In the genomic region with DNA sequence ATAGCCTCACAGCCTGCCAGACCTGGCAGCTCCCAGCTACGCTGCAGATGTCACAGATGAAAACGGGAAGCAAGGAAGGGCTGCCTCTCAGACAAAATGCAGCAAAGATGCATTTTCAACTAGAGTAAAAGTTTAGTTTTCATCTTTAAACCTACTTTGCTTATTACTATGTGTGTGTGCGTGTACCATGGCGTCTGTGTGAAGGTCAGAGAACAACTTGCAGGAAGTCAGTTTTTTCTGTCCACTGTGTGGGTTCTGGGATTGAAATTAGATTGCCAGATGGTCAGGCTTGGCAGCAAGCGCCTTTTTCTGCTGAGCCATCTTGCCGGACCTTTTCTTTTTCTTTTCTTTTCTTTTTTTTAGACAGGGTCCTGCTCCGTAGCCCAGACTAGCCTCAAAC, we compare ENCODE assay signal across 19 mouse cellular contexts. TPM values are rescaled to one million over a fixed set of nuclear protein-coding genes. Genes with fewer than 3 reads are reported as not detected.
A peak's percentile ranks its signal among the peaks of the same experiment; 100 is the strongest.
DNase-seq lines count a peak whose midpoint lies in the region; ATAC-seq and TF ChIP-seq lines count a peak whose summit lies in the region.
"Had no signal": no experiment of that assay in that cellular context is flagged by ENCODE, and none has a peak within 500 bp of the region (broad histone marks: within the 10 kb centered on the region; RNA-seq: fewer than 3 reads in every experiment).

No protein-coding gene starts in this region.

- H3K9ac ChIP-seq in forebrain, embryonic 13.5 days, result no peak overlapping the region
- H3K9ac ChIP-seq in forebrain, embryonic 12.5 days, result no peak overlapping the region
- H3K9ac ChIP-seq in hindbrain, postnatal 0 days (replicated peaks; ENCODE audit: low read length), result no peak overlapping the region
- H3K9ac ChIP-seq in hindbrain, embryonic 14.5 days, result no peak overlapping the region
- H3K9ac ChIP-seq in neural tube, embryonic 13.5 days, result no peak overlapping the region
- no peak overlapping the region; the same call in 1 of the 2 replicates for H3K9ac ChIP-seq in neural tube, embryonic 15.5 days (replicated peaks)
- H3K9ac ChIP-seq: embryonic facial prominence, embryonic 12.5 days; intestine, embryonic 15.5 days; liver, embryonic 13.5 days had no signal

- H3K27ac ChIP-seq in forebrain, embryonic 13.5 days, result peak overlapping the region; percentile 32
- no peak overlapping the region for H3K27ac ChIP-seq in forebrain, embryonic 12.5 days
- peak overlapping the region; percentile 21; the same call in 1 of the 2 replicates for H3K27ac ChIP-seq in hindbrain, postnatal 0 days
- H3K27ac ChIP-seq in hindbrain, embryonic 14.5 days, result no peak overlapping the region
- H3K27ac ChIP-seq in neural tube, embryonic 13.5 days (replicated peaks), result 0 out of 2 replicates have a peak overlapping the region, but pooled peaks have one; percentile 23
- no peak overlapping the region for H3K27ac ChIP-seq in neural tube, embryonic 15.5 days (replicated peaks)
- H3K27ac ChIP-seq: embryonic facial prominence, embryonic 12.5 days; intestine, embryonic 15.5 days; liver, embryonic 13.5 days; midbrain, embryonic 10.5 days had no signal

- H3K4me3 ChIP-seq in forebrain, embryonic 13.5 days, result no peak overlapping the region
- no peak overlapping the region for H3K4me3 ChIP-seq in forebrain, embryonic 12.5 days (replicated peaks)
- no peak overlapping the region for H3K4me3 ChIP-seq in hindbrain, postnatal 0 days (ENCODE audit: low read length)
- H3K4me3 ChIP-seq in hindbrain, embryonic 14.5 days (replicated peaks; ENCODE audit: low read length), result no peak overlapping the region
- H3K4me3 ChIP-seq in neural tube, embryonic 13.5 days, result no peak overlapping the region
- no peak overlapping the region for H3K4me3 ChIP-seq in neural tube, embryonic 15.5 days (replicated peaks)
- H3K4me3 ChIP-seq: embryonic facial prominence, embryonic 12.5 days; intestine, embryonic 15.5 days; liver, embryonic 13.5 days; midbrain, embryonic 10.5 days had no signal

- no peak overlapping the region for H3K4me2 ChIP-seq in forebrain, embryonic 13.5 days
- H3K4me2 ChIP-seq in forebrain, embryonic 12.5 days, result no peak overlapping the region
- no peak overlapping the region for H3K4me2 ChIP-seq in hindbrain, postnatal 0 days (ENCODE audit: low read depth, low read length)
- no peak overlapping the region for H3K4me2 ChIP-seq in hindbrain, embryonic 14.5 days (replicated peaks)
- no peak overlapping the region for H3K4me2 ChIP-seq in neural tube, embryonic 13.5 days
- H3K4me2 ChIP-seq in neural tube, embryonic 15.5 days, result no peak overlapping the region
- H3K4me2 ChIP-seq: embryonic facial prominence, embryonic 12.5 days; heart, embryonic 11.5 days; intestine, embryonic 15.5 days; liver, embryonic 13.5 days had no signal

- no peak for DNase-seq in hindbrain, postnatal 0 days (ENCODE audit: low spot score)
- DNase-seq in hindbrain, embryonic 14.5 days (ENCODE audit: low spot score), result no peak
- DNase-seq in cerebellum, postnatal 36 days, result peak; percentile 53 to 54
- DNase-seq: gastrocnemius, postnatal 10 days; left cerebral cortex, postnatal 4 days; liver, embryonic 13.5 days; right cerebral cortex, adult 18-20 months; thymus, postnatal 25 days had no signal

- peaks cover 79% of the 10 kb centered on the region for H3K36me3 ChIP-seq in forebrain, embryonic 13.5 days (ENCODE audit: poor library complexity, severe bottlenecking)
- peaks cover 87% of the 10 kb centered on the region for H3K36me3 ChIP-seq in forebrain, embryonic 12.5 days (replicated peaks)
- H3K36me3 ChIP-seq in hindbrain, postnatal 0 days (ENCODE audit: insufficient read depth, low read length), result peaks cover 25% of the 10 kb centered on the region
- peaks cover 91% of the 10 kb centered on the region for H3K36me3 ChIP-seq in hindbrain, embryonic 14.5 days (replicated peaks; ENCODE audit: control insufficient read depth, insufficient read depth)
- peaks cover 83% of the 10 kb centered on the region for H3K36me3 ChIP-seq in neural tube, embryonic 13.5 days
- H3K36me3 ChIP-seq in neural tube, embryonic 15.5 days, result peaks cover 66% of the 10 kb centered on the region

- H3K9me3 ChIP-seq in forebrain, embryonic 13.5 days (replicated peaks), result no peaks in the 10 kb centered on the region
- H3K9me3 ChIP-seq in forebrain, embryonic 12.5 days, result no peaks in the 10 kb centered on the region
- H3K9me3 ChIP-seq in hindbrain, postnatal 0 days (ENCODE audit: low read length), result no peaks in the 10 kb centered on the region
- H3K9me3 ChIP-seq in hindbrain, embryonic 14.5 days (ENCODE audit: control insufficient read depth, low read length), result no peaks in the 10 kb centered on the region
- no peaks in the 10 kb centered on the region for H3K9me3 ChIP-seq in neural tube, embryonic 13.5 days
- no peaks in the 10 kb centered on the region for H3K9me3 ChIP-seq in neural tube, embryonic 15.5 days (replicated peaks)
- H3K9me3 ChIP-seq: embryonic facial prominence, embryonic 12.5 days; intestine, embryonic 15.5 days; liver, embryonic 13.5 days; midbrain, embryonic 10.5 days had no signal

- TF ChIP-seq CTCF in hindbrain, postnatal 0 days (IDR thresholded peaks at IDR 0.05; ENCODE audit: low read depth), result no peak

- H3K4me1 ChIP-seq in forebrain, embryonic 13.5 days, result peaks cover 6% of the 10 kb centered on the region
- H3K4me1 ChIP-seq in forebrain, embryonic 12.5 days, result peaks cover 5% of the 10 kb centered on the region
- H3K4me1 ChIP-seq in hindbrain, postnatal 0 days (ENCODE audit: insufficient read depth, low read length), result no peaks in the 10 kb centered on the region
- H3K4me1 ChIP-seq in hindbrain, embryonic 14.5 days (replicated peaks; ENCODE audit: control insufficient read depth, insufficient read depth, low read length), result no peaks in the 10 kb centered on the region
- H3K4me1 ChIP-seq in neural tube, embryonic 13.5 days (replicated peaks), result peaks cover 7% of the 10 kb centered on the region
- peaks cover 5% of the 10 kb centered on the region for H3K4me1 ChIP-seq in neural tube, embryonic 15.5 days

- ATAC-seq in forebrain, embryonic 13.5 days, result no peak
- no peak for ATAC-seq in forebrain, embryonic 12.5 days (ENCODE audit: low FRiP score)
- ATAC-seq in hindbrain, postnatal 0 days, result no peak
- ATAC-seq in hindbrain, embryonic 14.5 days (ENCODE audit: low FRiP score), result no peak
- ATAC-seq in neural tube, embryonic 13.5 days (ENCODE audit: low read depth), result no peak
- no peak for ATAC-seq in neural tube, embryonic 15.5 days (ENCODE audit: low FRiP score)
- no peak for ATAC-seq in monocyte, adult 5-6 weeks (replicated peaks; ENCODE audit: insufficient number of reproducible peaks, low FRiP score, low TSS enrichment, poor library complexity, severe bottlenecking)
- ATAC-seq: intestine, embryonic 15.5 days had no signal

- H3K27me3 ChIP-seq in forebrain, embryonic 13.5 days, result no peaks in the 10 kb centered on the region
- no peaks in the 10 kb centered on the region for H3K27me3 ChIP-seq in forebrain, embryonic 12.5 days
- no peaks in the 10 kb centered on the region for H3K27me3 ChIP-seq in hindbrain, postnatal 0 days (ENCODE audit: insufficient read depth, low read length)
- no peaks in the 10 kb centered on the region for H3K27me3 ChIP-seq in hindbrain, embryonic 14.5 days (ENCODE audit: control insufficient read depth, insufficient read depth, low read length)
- H3K27me3 ChIP-seq in neural tube, embryonic 13.5 days, result no peaks in the 10 kb centered on the region
- H3K27me3 ChIP-seq in neural tube, embryonic 15.5 days (replicated peaks), result no peaks in the 10 kb centered on the region
- H3K27me3 ChIP-seq: embryonic facial prominence, embryonic 12.5 days; intestine, embryonic 15.5 days; liver, embryonic 13.5 days had no signal

- WGBS in forebrain, embryonic 13.5 days, result 84% methylated on average over 7 of the region's 7 CpGs
- 89% methylated on average over 7 of the region's 7 CpGs for WGBS in forebrain, embryonic 12.5 days
- WGBS in hindbrain, postnatal 0 days, result 70% methylated on average over 7 of the region's 7 CpGs
- 84% methylated on average over 7 of the region's 7 CpGs for WGBS in hindbrain, embryonic 14.5 days
- WGBS in neural tube, embryonic 13.5 days, result 87% methylated on average over 7 of the region's 7 CpGs
- 85% methylated on average over 7 of the region's 7 CpGs for WGBS in neural tube, embryonic 15.5 days

RNA-seq across cellular contexts. Expression of gene Wdr73, which starts 6.9 kb away (rescaled TPM):
- polyA plus RNA-seq in forebrain, embryonic 13.5 days (2015; fragmentation: Nextera tagmentation; extraction: Ambion mirVana), result 46.0 and 48.0 TPM in 2 replicates
- polyA plus RNA-seq in forebrain, embryonic 12.5 days (2016; fragmentation: Nextera tagmentation; extraction: Ambion mirVana), result 40.6 and 46.5 TPM in 2 replicates
- total RNA-seq in hindbrain, postnatal 0 days (2014; rRNA removed), result 20.3 and 23.9 TPM in 2 replicates
- 29.2 and 35.7 TPM in 2 replicates for polyA plus RNA-seq in hindbrain, postnatal 0 days (2015; fragmentation: Nextera tagmentation; extraction: Ambion mirVana)
- 31.7 and 32.3 TPM in 2 replicates for polyA plus RNA-seq in hindbrain, embryonic 14.5 days (2014; fragmentation: Nextera tagmentation; extraction: Ambion mirVana)
- polyA plus RNA-seq in neural tube, embryonic 13.5 days (2015; fragmentation: Nextera tagmentation; extraction: Ambion mirVana), result 36.3 and 43.3 TPM in 2 replicates
- polyA plus RNA-seq in neural tube, embryonic 15.5 days (2015; fragmentation: Nextera tagmentation; extraction: Ambion mirVana), result 33.0 and 35.0 TPM in 2 replicates
- total RNA-seq in monocyte, adult 5-6 weeks (2017), result 6.9 to 25.2 TPM (median 10.8 TPM) in 3 replicates

RNA-seq across cellular contexts. Expression of gene Nmb, which starts 10.7 kb away (rescaled TPM):
- polyA plus RNA-seq in forebrain, embryonic 13.5 days (2015; fragmentation: Nextera tagmentation; extraction: Ambion mirVana), result 6.6 and 7.6 TPM in 2 replicates
- polyA plus RNA-seq in forebrain, embryonic 12.5 days (2016; fragmentation: Nextera tagmentation; extraction: Ambion mirVana), result 7.8 and 8.6 TPM in 2 replicates
- total RNA-seq in hindbrain, postnatal 0 days (2014; rRNA removed), result 6.5 and 13.4 TPM in 2 replicates
- 10.6 and 12.9 TPM in 2 replicates for polyA plus RNA-seq in hindbrain, postnatal 0 days (2015; fragmentation: Nextera tagmentation; extraction: Ambion mirVana)
- 8.7 and 10.6 TPM in 2 replicates for polyA plus RNA-seq in hindbrain, embryonic 14.5 days (2014; fragmentation: Nextera tagmentation; extraction: Ambion mirVana)
- 5.5 and 7.5 TPM in 2 replicates for polyA plus RNA-seq in neural tube, embryonic 13.5 days (2015; fragmentation: Nextera tagmentation; extraction: Ambion mirVana)
- polyA plus RNA-seq in neural tube, embryonic 15.5 days (2015; fragmentation: Nextera tagmentation; extraction: Ambion mirVana), result 6.4 and 7.2 TPM in 2 replicates
- 1.6 to 7.3 TPM (median 3.1 TPM) in 3 replicates for total RNA-seq in monocyte, adult 5-6 weeks (2017)
- total RNA-seq: common myeloid progenitor, adult 5-6 weeks; hematopoietic stem cell, adult 5-6 weeks had no signal

RNA-seq across cellular contexts. Expression of gene Zscan2, which starts 33.5 kb away (rescaled TPM):
- 5.1 and 5.2 TPM in 2 replicates for polyA plus RNA-seq in forebrain, embryonic 13.5 days (2015; fragmentation: Nextera tagmentation; extraction: Ambion mirVana)
- polyA plus RNA-seq in forebrain, embryonic 12.5 days (2016; fragmentation: Nextera tagmentation; extraction: Ambion mirVana), result 3.7 and 4.5 TPM in 2 replicates
- total RNA-seq in hindbrain, postnatal 0 days (2014; rRNA removed), result 19.9 and 22.2 TPM in 2 replicates
- 2.2 and 2.5 TPM in 2 replicates for polyA plus RNA-seq in hindbrain, postnatal 0 days (2015; fragmentation: Nextera tagmentation; extraction: Ambion mirVana)
- 4.1 and 4.4 TPM in 2 replicates for polyA plus RNA-seq in hindbrain, embryonic 14.5 days (2014; fragmentation: Nextera tagmentation; extraction: Ambion mirVana)
- polyA plus RNA-seq in neural tube, embryonic 13.5 days (2015; fragmentation: Nextera tagmentation; extraction: Ambion mirVana), result 5.3 and 5.4 TPM in 2 replicates
- polyA plus RNA-seq in neural tube, embryonic 15.5 days (2015; fragmentation: Nextera tagmentation; extraction: Ambion mirVana), result 3.3 and 3.9 TPM in 2 replicates
- total RNA-seq in monocyte, adult 5-6 weeks (2017), result 6.9 to 12.1 TPM (median 9.2 TPM) in 3 replicates

RNA-seq across cellular contexts. Expression of gene Sec11a, which starts 53.4 kb away (rescaled TPM):
- polyA plus RNA-seq in forebrain, embryonic 13.5 days (2015; fragmentation: Nextera tagmentation; extraction: Ambion mirVana), result 165 and 169 TPM in 2 replicates
- 169 and 179 TPM in 2 replicates for polyA plus RNA-seq in forebrain, embryonic 12.5 days (2016; fragmentation: Nextera tagmentation; extraction: Ambion mirVana)
- 46.6 and 48.1 TPM in 2 replicates for total RNA-seq in hindbrain, postnatal 0 days (2014; rRNA removed)
- 140 and 144 TPM in 2 replicates for polyA plus RNA-seq in hindbrain, postnatal 0 days (2015; fragmentation: Nextera tagmentation; extraction: Ambion mirVana)
- 147 and 156 TPM in 2 replicates for polyA plus RNA-seq in hindbrain, embryonic 14.5 days (2014; fragmentation: Nextera tagmentation; extraction: Ambion mirVana)
- polyA plus RNA-seq in neural tube, embryonic 13.5 days (2015; fragmentation: Nextera tagmentation; extraction: Ambion mirVana), result 193 and 195 TPM in 2 replicates
- polyA plus RNA-seq in neural tube, embryonic 15.5 days (2015; fragmentation: Nextera tagmentation; extraction: Ambion mirVana), result 145 and 160 TPM in 2 replicates
- 316 to 442 TPM (median 424 TPM) in 3 replicates for total RNA-seq in monocyte, adult 5-6 weeks (2017)

Comparison
In these comparisons a context has a peak if more than half of its experiments do, and no peak if none do; other contexts are left out.
1. H3K27ac ChIP-seq: peak in forebrain, embryonic 13.5 days (single experiment), hindbrain, postnatal 0 days (single experiment) and neural tube, embryonic 13.5 days (single experiment); none in forebrain, embryonic 12.5 days (single experiment), hindbrain, embryonic 14.5 days (single experiment) and neural tube, embryonic 15.5 days (single experiment).
2. DNase-seq: peak in cerebellum, postnatal 36 days (2 of 2); none in hindbrain, postnatal 0 days (single experiment) and hindbrain, embryonic 14.5 days (single experiment).